Mouse (Mus musculus) midbrain, embryonic 13.5 days (tissue): ENCODE data around the gene Rad23a. TPM values are rescaled to one million over a fixed set of nuclear protein-coding genes. Genes with fewer than 3 reads are reported as not detected.
"Not testable (repeated sequence)": the region's sequence is repeated elsewhere in the genome, so short reads cannot be mapped to it uniquely, and the experiment has no call there.

Experiments
- ATAC-seq: fragments of 200-750 bp; cut with Nextera tagmentation; 2 replicates; pipeline ENCODE4 v1.8.0; 2017; ENCODE audit warnings: mild to moderate bottlenecking, moderate TSS enrichment, moderate library complexity
- H3K27ac ChIP-seq: fragments of 300-500 bp; sonication (generic); 2 replicates; pipeline ENCODE4 v1.5.1; 2015; ENCODE audit warnings: inconsistent platforms, mild to moderate bottlenecking, moderate library complexity
- H3K27me3 ChIP-seq: fragments of 300-500 bp; sonication (generic); 2 replicates; pipeline ENCODE4 v1.6.1; 2015; ENCODE audit warnings: mild to moderate bottlenecking, inconsistent platforms
- H3K36me3 ChIP-seq: fragments of 300-500 bp; sonication (generic); 2 replicates; pipeline ENCODE4 v1.6.1; 2015; ENCODE audit warnings: mild to moderate bottlenecking, inconsistent platforms
- H3K4me1 ChIP-seq: fragments of 300-500 bp; sonication (generic); replicated peaks from 2 replicates; pipeline ENCODE4 v1.6.1; 2015; ENCODE audit warnings: inconsistent platforms
- H3K4me2 ChIP-seq: fragments of 300-500 bp; sonication (generic); replicated peaks from 2 replicates; pipeline ENCODE4 v1.6.1; 2015; ENCODE audit warnings: moderate library complexity, mild to moderate bottlenecking, inconsistent platforms
- H3K4me3 ChIP-seq: fragments of 300-500 bp; sonication (generic); replicated peaks from 2 replicates; pipeline ENCODE4 v1.5.1; 2015; ENCODE audit warnings: mild to moderate bottlenecking, inconsistent platforms
- H3K9ac ChIP-seq: fragments of 300-500 bp; sonication (generic); replicated peaks from 2 replicates; pipeline ENCODE4 v1.6.1; 2015; ENCODE audit warnings: mild to moderate bottlenecking, inconsistent platforms
- H3K9me3 ChIP-seq: fragments of 300-500 bp; sonication (generic); 2 replicates; pipeline ENCODE4 v1.6.1; 2016; ENCODE audit warnings: mild to moderate bottlenecking, inconsistent platforms
- WGBS: fragments of 180-500 bp; shearing (Covaris S2); methylation state at CpG from one replicate; pipeline ENCODE4 v1.1.7; 2015; 5-methylcytosine and 5-hydroxymethylcytosine counted together
- polyA plus RNA-seq: library from polyadenylated mRNA; unstranded; fragments of >200 nt; fragmentation: Nextera tagmentation; extraction: Ambion mirVana; gene quantifications from 2 replicates; pipeline ENCODE4 v1.2.1, GENCODE M21; 2015

Gene Rad23a
- polyA plus RNA-seq, 1 experiment from 2014 or later, result 88.8 TPM

- Histone ChIP-seq H3K4me1 (peaks cover 42% of the 10 kb centered on the region), H3K9ac (no peak overlapping the region), H3K36me3 (peaks cover 74% of the 10 kb centered on the region), H3K4me3 (no peak overlapping the region), H3K9me3 (no peaks in the 10 kb centered on the region), H3K4me2 (no peak overlapping the region), H3K27ac (no peak overlapping the region), H3K27me3 (no peaks in the 10 kb centered on the region)
- 88% methylated on average over 15 of the region's 15 CpGs for WGBS
- no peak for ATAC-seq
Observed at GRCm38 (mm10) chr8:84837912-84838470, 2.5 kb downstream of the Rad23a start.

- Histone ChIP-seq H3K4me3 (no peak overlapping the region), H3K36me3 (peaks cover 68% of the 10 kb centered on the region), H3K27me3 (no peaks in the 10 kb centered on the region), H3K27ac (no peak overlapping the region), H3K9ac (no peak overlapping the region), H3K9me3 (no peaks in the 10 kb centered on the region), H3K4me1 (peaks cover 41% of the 10 kb centered on the region), H3K4me2 (no peak overlapping the region)
- ATAC-seq, result no peak
- 64% methylated on average over 8 of the region's 8 CpGs for WGBS
Observed at GRCm38 (mm10) chr8:84837149-84837911, 3.1 kb downstream of the Rad23a start.

GRCm38 (mm10) chr8:84834866-84835855 lies 5.3 kb downstream of the Rad23a start:
- H3K9me3 ChIP-seq, result no peaks in the 10 kb centered on the region
- H3K27me3 ChIP-seq, result no peaks in the 10 kb centered on the region
- H3K27ac ChIP-seq, result peak overlapping the region; percentile 44
- ATAC-seq, result peak; percentile 35; the same call in 1 of the 2 replicates
- WGBS, result 68% methylated on average over 10 of the region's 10 CpGs
- no peak overlapping the region for H3K4me3 ChIP-seq
- H3K9ac ChIP-seq, result no peak overlapping the region; the same call in 1 of the 2 replicates
- H3K4me1 ChIP-seq, result peaks cover 37% of the 10 kb centered on the region
- H3K4me2 ChIP-seq, result no peak overlapping the region
- H3K36me3 ChIP-seq, result peaks cover 57% of the 10 kb centered on the region

- Histone ChIP-seq H3K4me1 (peaks cover 29% of the 10 kb centered on the region), H3K36me3 (peaks cover 55% of the 10 kb centered on the region), H3K9ac (no peak overlapping the region), H3K4me3 (no peak overlapping the region), H3K9me3 (no peaks in the 10 kb centered on the region), H3K4me2 (no peak overlapping the region), H3K27ac (peak overlapping the region; percentile 44), H3K27me3 (no peaks in the 10 kb centered on the region)
- ATAC-seq, result no peak
- WGBS, result 86% methylated on average over 19 of the region's 19 CpGs
Observed at GRCm38 (mm10) chr8:84834002-84834865, 6.2 kb downstream of the Rad23a start.

GRCm38 (mm10) chr8:84832759-84833742 lies 7.4 kb downstream of the Rad23a start:
- peaks cover 45% of the 10 kb centered on the region for H3K36me3 ChIP-seq
- H3K4me2 ChIP-seq, result peak overlapping the region; percentile 73
- no peaks in the 10 kb centered on the region for H3K9me3 ChIP-seq
- H3K4me3 ChIP-seq, result peak overlapping the region; percentile 91
- no peak for ATAC-seq
- WGBS, result 73% methylated on average over 10 of the region's 10 CpGs
- H3K4me1 ChIP-seq, result peaks cover 21% of the 10 kb centered on the region
- H3K27me3 ChIP-seq, result no peaks in the 10 kb centered on the region
- H3K27ac ChIP-seq, result peak overlapping the region; percentile 95
- H3K9ac ChIP-seq, result peak overlapping the region; percentile 96

- Histone ChIP-seq H3K4me1 (peaks cover 21% of the 10 kb centered on the region), H3K27ac (peak overlapping the region; percentile 95), H3K36me3 (peaks cover 36% of the 10 kb centered on the region), H3K27me3 (no peaks in the 10 kb centered on the region), H3K4me3 (peak overlapping the region; percentile 91), H3K9ac (peak overlapping the region; percentile 96), H3K9me3 (no peaks in the 10 kb centered on the region), H3K4me2 (peak overlapping the region; percentile 73)
- under 1% methylated on average over 59 of the region's 59 CpGs for WGBS
- peak; percentile 85 for ATAC-seq
Observed at GRCm38 (mm10) chr8:84832034-84832717, 8.3 kb downstream of the Rad23a start.

GRCm38 (mm10) chr8:84831490-84831889 lies 9.0 kb downstream of the Rad23a start, which contains the start of gene Gadd45gip1:
Gene Gadd45gip1, plus strand, starts transcription at chr8:84831522.
- peak within 1 kb of the TSS; percentile 73 for H3K4me2 ChIP-seq
- H3K4me3 ChIP-seq, result peak within 1 kb of the TSS; percentile 91
- no peak for ATAC-seq
- WGBS, result 84% methylated on average over 11 of the region's 11 CpGs
- peak within 1 kb of the TSS; percentile 95 for H3K27ac ChIP-seq
- peak within 1 kb of the TSS; percentile 96 for H3K9ac ChIP-seq
- H3K4me1 ChIP-seq, result peaks cover 21% of the 10 kb centered on the region
- peaks cover 30% of the 10 kb centered on the region for H3K36me3 ChIP-seq
- H3K9me3 ChIP-seq, result no peaks in the 10 kb centered on the region
- H3K27me3 ChIP-seq, result no peaks in the 10 kb centered on the region

GRCm38 (mm10) chr8:84826518-84826917 lies 13.9 kb downstream of the Rad23a start:
- not testable (repeated sequence) for H3K9me3 ChIP-seq, H3K27me3 ChIP-seq, H3K4me3 ChIP-seq, ATAC-seq, H3K36me3 ChIP-seq, H3K4me2 ChIP-seq, H3K9ac ChIP-seq, H3K27ac ChIP-seq, H3K4me1 ChIP-seq
- 88% methylated on average over 2 of the region's 2 CpGs for WGBS

GRCm38 (mm10) chr8:84825636-84826035 lies 14.8 kb downstream of the Rad23a start:
- H3K27me3 ChIP-seq, result peaks cover 5% of the 10 kb centered on the region; the same call in 1 of the 2 replicates
- no peak for ATAC-seq
- H3K27ac ChIP-seq, result no peak overlapping the region
- no peak overlapping the region for H3K4me2 ChIP-seq
- H3K4me3 ChIP-seq, result no peak overlapping the region
- H3K9ac ChIP-seq, result no peak overlapping the region
- 77% methylated on average over 4 of the region's 4 CpGs for WGBS
- H3K4me1 ChIP-seq, result peaks cover 7% of the 10 kb centered on the region; the same call in 1 of the 2 replicates
- no peaks in the 10 kb centered on the region for H3K36me3 ChIP-seq
- H3K9me3 ChIP-seq, result no peaks in the 10 kb centered on the region

- H3K27me3 ChIP-seq, result peaks cover 8% of the 10 kb centered on the region; the same call in 1 of the 2 replicates
- H3K36me3 ChIP-seq, result no peaks in the 10 kb centered on the region
- no peaks in the 10 kb centered on the region for H3K9me3 ChIP-seq
- no peak overlapping the region; the same call in 1 of the 2 replicates for H3K9ac ChIP-seq
- peak overlapping the region; percentile 22 for H3K4me3 ChIP-seq
- H3K4me1 ChIP-seq, result peaks cover 7% of the 10 kb centered on the region; the same call in 1 of the 2 replicates
- WGBS, result 1% methylated on average over 11 of the region's 18 CpGs
- peak; percentile 91 for ATAC-seq
- peak overlapping the region; percentile 50 for H3K4me2 ChIP-seq
- H3K27ac ChIP-seq, result no peak overlapping the region
Observed at GRCm38 (mm10) chr8:84823653-84824052, 16.8 kb downstream of the Rad23a start.
